In the genomic region with DNA sequence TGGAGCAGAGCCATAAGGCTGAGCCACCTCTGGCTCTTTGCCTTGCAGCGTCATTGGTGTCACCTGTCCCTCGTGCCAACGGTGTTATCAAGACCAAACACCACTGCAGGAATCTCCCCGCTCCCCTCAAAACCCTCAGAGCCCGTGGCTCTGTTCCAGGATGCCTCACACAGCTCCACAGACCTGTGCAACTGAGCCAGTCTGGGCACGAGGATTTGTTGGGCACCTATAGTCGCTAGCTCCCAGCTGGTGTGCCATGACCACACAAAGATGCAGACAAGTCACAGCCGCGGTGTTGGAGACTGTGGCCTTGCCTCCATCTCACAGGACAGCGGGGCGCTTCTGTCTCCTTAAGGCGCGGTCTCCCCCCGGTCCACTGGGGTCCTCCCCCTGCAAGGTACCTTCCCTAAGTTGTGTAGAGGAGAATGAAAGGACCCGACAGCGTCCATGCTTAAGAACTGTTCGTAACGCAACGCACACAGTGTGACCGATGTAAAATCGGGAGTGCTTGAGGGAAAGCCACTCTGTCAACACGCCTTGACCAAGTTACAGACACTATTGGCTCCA, we compare ENCODE assay signal across 8 mouse cellular contexts. TPM values are rescaled to one million over a fixed set of nuclear protein-coding genes. Genes with fewer than 3 reads are reported as not detected.
A peak's percentile ranks its signal among the peaks of the same experiment; 100 is the strongest.
DNase-seq lines count a peak whose midpoint lies in the region; ATAC-seq and TF ChIP-seq lines count a peak whose summit lies in the region.

No protein-coding gene starts in this region.

- H3K27me3 ChIP-seq in forebrain, embryonic 11.5 days (ENCODE audit: control insufficient read depth, insufficient read depth, low read length): peaks cover 5% of the 10 kb centered on the region; the same call in 1 of the 2 replicates
- H3K27me3 ChIP-seq in hindbrain, embryonic 16.5 days (replicated peaks; ENCODE audit: control insufficient read depth, insufficient read depth, low read length): peaks cover 5% of the 10 kb centered on the region; the same call in 1 of the 2 replicates
- H3K27me3 ChIP-seq in liver, embryonic 12.5 days (replicated peaks): no peaks in the 10 kb centered on the region
- H3K27me3 ChIP-seq in myocyte (ENCODE audit: control insufficient read depth, insufficient read depth, insufficient read length): no peaks in the 10 kb centered on the region

- WGBS in forebrain, embryonic 11.5 days: 2% methylated on average over 22 of the region's 22 CpGs
- WGBS in hindbrain, embryonic 16.5 days: 3% methylated on average over 22 of the region's 22 CpGs
- WGBS in liver, embryonic 12.5 days (ENCODE audit: insufficient replicate concordance): under 1% methylated on average over 22 of the region's 22 CpGs

- H3K36me3 ChIP-seq in forebrain, embryonic 11.5 days (ENCODE audit: control insufficient read depth, insufficient read depth, low read length): no peaks in the 10 kb centered on the region
- H3K36me3 ChIP-seq in hindbrain, embryonic 16.5 days (ENCODE audit: control insufficient read depth, insufficient read depth, low read length): no peaks in the 10 kb centered on the region
- peaks cover 9% of the 10 kb centered on the region for H3K36me3 ChIP-seq in liver, embryonic 12.5 days
- H3K36me3 ChIP-seq in myocyte (ENCODE audit: control insufficient read depth, insufficient read depth): no peaks in the 10 kb centered on the region

- H3K4me2 ChIP-seq in forebrain, embryonic 11.5 days (ENCODE audit: low read depth, low read length, severe bottlenecking): peak overlapping the region; percentile 91
- peak overlapping the region; percentile 88 for H3K4me2 ChIP-seq in hindbrain, embryonic 16.5 days (ENCODE audit: low read length)
- peak overlapping the region; percentile 99 for H3K4me2 ChIP-seq in liver, embryonic 12.5 days
- peak overlapping the region; percentile 91 for H3K4me2 ChIP-seq in myocyte (ENCODE audit: low read depth)

- H3K4me3 ChIP-seq in forebrain, embryonic 11.5 days (ENCODE audit: low read depth, low read length): peak overlapping the region; percentile 83
- peak overlapping the region; percentile 61 for H3K4me3 ChIP-seq in hindbrain, embryonic 16.5 days (ENCODE audit: low read length)
- peak overlapping the region; percentile 95 for H3K4me3 ChIP-seq in liver, embryonic 12.5 days
- peak overlapping the region; percentile 55 for H3K4me3 ChIP-seq in myocyte

- ATAC-seq in forebrain, embryonic 11.5 days (replicated peaks; ENCODE audit: low FRiP score): no peak; the same call in none of the 2 replicates
- peak; percentile 57 for ATAC-seq in hindbrain, embryonic 16.5 days
- peak; percentile 51 for ATAC-seq in liver, embryonic 12.5 days

- no peak for TF ChIP-seq POLR2A in myocyte (IDR thresholded peaks at IDR 0.05; ENCODE audit: insufficient read length, low read depth)

- H3K79me2 ChIP-seq in myocyte (ENCODE audit: control insufficient read depth, insufficient read depth): peaks cover 8% of the 10 kb centered on the region

- DNase-seq in heart, adult 8-10 months (ENCODE audit: low spot score): peak; percentile 9
- no peak for DNase-seq in heart, adult 11 months
- DNase-seq in brain, adult 2 months (ENCODE audit: low read depth, low spot score): peak; percentile 24
- DNase-seq in forebrain, embryonic 11.5 days (ENCODE audit: low spot score): peak; percentile 63
- DNase-seq in urinary bladder, postnatal 10 days (ENCODE audit: low spot score): no peak

- peak overlapping the region; percentile 58 for H3K9ac ChIP-seq in forebrain, embryonic 11.5 days (ENCODE audit: low read length)
- H3K9ac ChIP-seq in hindbrain, embryonic 16.5 days (ENCODE audit: low read depth, low read length): peak overlapping the region; percentile 76
- H3K9ac ChIP-seq in liver, embryonic 12.5 days: peak overlapping the region; percentile 90

- no peaks in the 10 kb centered on the region for H3K9me3 ChIP-seq in forebrain, embryonic 11.5 days (ENCODE audit: control insufficient read depth, low read length)
- H3K9me3 ChIP-seq in hindbrain, embryonic 16.5 days (ENCODE audit: control insufficient read depth, low read length): no peaks in the 10 kb centered on the region
- H3K9me3 ChIP-seq in liver, embryonic 12.5 days (replicated peaks): no peaks in the 10 kb centered on the region

- peak overlapping the region; percentile 36 for H3ac ChIP-seq in myocyte (ENCODE audit: control insufficient read depth, insufficient read length)

- no peak overlapping the region for H3K27ac ChIP-seq in forebrain, embryonic 11.5 days (ENCODE audit: low read depth, low read length)
- no peak overlapping the region for H3K27ac ChIP-seq in hindbrain, embryonic 16.5 days (ENCODE audit: low read depth, low read length)
- H3K27ac ChIP-seq in liver, embryonic 12.5 days: peak overlapping the region; percentile 99

- H3K4me1 ChIP-seq in forebrain, embryonic 11.5 days (replicated peaks; ENCODE audit: control insufficient read depth, insufficient read depth, low read length): peaks cover 9% of the 10 kb centered on the region
- H3K4me1 ChIP-seq in hindbrain, embryonic 16.5 days (ENCODE audit: control insufficient read depth, insufficient read depth, low read depth, low read length): peaks cover 12% of the 10 kb centered on the region
- H3K4me1 ChIP-seq in liver, embryonic 12.5 days: peaks cover 88% of the 10 kb centered on the region

TF ChIP-seq in myocyte, 11 proteins besides CTCF, POLR2A, EP300 and RAD21:
- TF ChIP-seq TCF3 (IDR thresholded peaks at IDR 0.05; ENCODE audit: insufficient read length, low read depth): no peak
- TF ChIP-seq MYOG (IDR thresholded peaks at IDR 0.05; ENCODE audit: control insufficient read depth in 1 of 3, insufficient read depth in 1 of 3, insufficient read length in 2 of 3, low read depth in 2 of 3): no peak
TF ChIP-seq in myocyte: peak in this region for 0.

RNA-seq across cellular contexts. Expression of gene Asb1, which starts 0.6 kb away (rescaled TPM):
- 10 to 100 TPM; 17.3 to 27.2 (median 20.5) TPM for total RNA-seq in heart, adult 8-10 months (2022)
- 11.9 and 12.7 TPM in 2 replicates for polyA plus RNA-seq in forebrain, embryonic 11.5 days (2014; fragmentation: Nextera tagmentation; extraction: Ambion mirVana)
- 10.3 and 12.0 TPM in 2 replicates for polyA plus RNA-seq in hindbrain, embryonic 16.5 days (2015; fragmentation: Nextera tagmentation; extraction: Ambion mirVana)
- polyA plus RNA-seq in liver, embryonic 12.5 days (2016; fragmentation: Nextera tagmentation; extraction: Ambion mirVana): 20.2 and 20.9 TPM in 2 replicates
- polyA plus RNA-seq in myocyte (2012; fragmentation: generic; extraction: Trizol): 14.9 TPM

RNA-seq across cellular contexts. Expression of gene Traf3ip1, which starts 45.3 kb away (rescaled TPM):
- total RNA-seq in heart, adult 8-10 months (2022): 1 to 10 TPM; 4.2 to 5.4 (median 4.9) TPM
- 9.1 and 10.3 TPM in 2 replicates for polyA plus RNA-seq in forebrain, embryonic 11.5 days (2014; fragmentation: Nextera tagmentation; extraction: Ambion mirVana)
- polyA plus RNA-seq in hindbrain, embryonic 16.5 days (2015; fragmentation: Nextera tagmentation; extraction: Ambion mirVana): 10.4 TPM in 2 replicates
- polyA plus RNA-seq in liver, embryonic 12.5 days (2016; fragmentation: Nextera tagmentation; extraction: Ambion mirVana): 3.6 and 4.1 TPM in 2 replicates
- 4.5 TPM for polyA plus RNA-seq in myocyte (2012; fragmentation: generic; extraction: Trizol)

Comparison
In these comparisons a context has a peak if more than half of its experiments do, and no peak if none do; other contexts are left out.
1. DNase-seq: peak in heart, adult 8-10 months (single experiment), brain, adult 2 months (single experiment) and forebrain, embryonic 11.5 days (single experiment); none in heart, adult 11 months (single experiment) and urinary bladder, postnatal 10 days (single experiment).
2. Peak in every context shown above with its lines, with median percentiles within 50 percentile points of each other: H3K4me2 ChIP-seq, H3K4me3 ChIP-seq and H3K9ac ChIP-seq.